11 mouse cellular contexts compared by ENCODE assay signal in genomic region chr4:133247072-133247471, GRCm38 (mm10). TPM values are rescaled to one million over a fixed set of nuclear protein-coding genes. Genes with fewer than 3 reads are reported as not detected.
A peak's percentile ranks its signal among the peaks of the same experiment; 100 is the strongest.
DNase-seq lines count a peak whose midpoint lies in the region; ATAC-seq and TF ChIP-seq lines count a peak whose summit lies in the region.
"Had no signal": no experiment of that assay in that cellular context is flagged by ENCODE, and none has a peak within 500 bp of the region (broad histone marks: within the 10 kb centered on the region; RNA-seq: fewer than 3 reads in every experiment).

No protein-coding gene starts in this region.

- peak overlapping the region; percentile 21 for H3K4me2 ChIP-seq in limb, embryonic 13.5 days (replicated peaks)
- peak overlapping the region; percentile 13; the same call in 1 of the 2 replicates for H3K4me2 ChIP-seq in limb, embryonic 14.5 days (replicated peaks; ENCODE audit: low read depth, low read length, severe bottlenecking)
- H3K4me2 ChIP-seq in stomach, embryonic 16.5 days (ENCODE audit: low read depth, low read length), result no peak overlapping the region
- H3K4me2 ChIP-seq in intestine, embryonic 16.5 days (ENCODE audit: low read depth, low read length), result no peak overlapping the region
- H3K4me2 ChIP-seq: forebrain, embryonic 12.5 days; hindbrain, embryonic 13.5 days had no signal

- no peak for ATAC-seq in limb, embryonic 13.5 days (ENCODE audit: low FRiP score, low read depth)
- ATAC-seq in limb, embryonic 14.5 days (ENCODE audit: low FRiP score, low read depth), result no peak
- ATAC-seq in stomach, embryonic 16.5 days (ENCODE audit: insufficient read depth, low FRiP score), result no peak
- no peak for ATAC-seq in intestine, embryonic 16.5 days

- peak; percentile 52 for DNase-seq in adrenal gland, postnatal 10 days
- DNase-seq in adrenal gland, adult 8-10 months, result no peak
- DNase-seq in limb, embryonic 10.5 days (ENCODE audit: low spot score), result no peak
- DNase-seq in limb, embryonic 14.5 days (ENCODE audit: low spot score), result no peak
- DNase-seq in thymus, adult 18-20 months, result no peak

- no peak for TF ChIP-seq POLR2A in limb, embryonic 14.5 days (IDR thresholded peaks at IDR 0.05; ENCODE audit: borderline replicate concordance, extremely low read depth, insufficient read depth, insufficient read length)

- H3K27me3 ChIP-seq in limb, embryonic 13.5 days, result peaks cover 88% of the 10 kb centered on the region
- H3K27me3 ChIP-seq in limb, embryonic 10.5 days (ENCODE audit: low read depth, poor library complexity, severe bottlenecking), result peaks cover 99% of the 10 kb centered on the region
- H3K27me3 ChIP-seq in limb, embryonic 14.5 days (ENCODE audit: control insufficient read depth, insufficient read depth, low read length), result peaks cover 29% of the 10 kb centered on the region
- H3K27me3 ChIP-seq in stomach, embryonic 16.5 days (ENCODE audit: control insufficient read depth, insufficient read depth, low read length), result peaks cover 30% of the 10 kb centered on the region
- peaks cover 22% of the 10 kb centered on the region for H3K27me3 ChIP-seq in intestine, embryonic 16.5 days (replicated peaks; ENCODE audit: control insufficient read depth, insufficient read depth, low read length)

- no peak overlapping the region for H3K4me3 ChIP-seq in limb, embryonic 13.5 days
- H3K4me3 ChIP-seq in limb, embryonic 10.5 days, result no peak overlapping the region
- H3K4me3 ChIP-seq in limb, embryonic 14.5 days (replicated peaks; ENCODE audit: low read length), result no peak overlapping the region
- H3K4me3 ChIP-seq in stomach, embryonic 16.5 days (replicated peaks; ENCODE audit: low read length), result no peak overlapping the region
- no peak overlapping the region for H3K4me3 ChIP-seq in intestine, embryonic 16.5 days (ENCODE audit: low read length)
- H3K4me3 ChIP-seq: forebrain, embryonic 12.5 days; hindbrain, embryonic 13.5 days had no signal

- peaks cover 24% of the 10 kb centered on the region for H3K4me1 ChIP-seq in limb, embryonic 13.5 days
- H3K4me1 ChIP-seq in limb, embryonic 10.5 days, result peaks cover 46% of the 10 kb centered on the region
- H3K4me1 ChIP-seq in limb, embryonic 14.5 days (ENCODE audit: control insufficient read depth, insufficient read depth, low read length), result peaks cover 6% of the 10 kb centered on the region
- peaks cover 18% of the 10 kb centered on the region for H3K4me1 ChIP-seq in stomach, embryonic 16.5 days (ENCODE audit: control insufficient read depth, insufficient read depth, low read length)
- peaks cover 18% of the 10 kb centered on the region for H3K4me1 ChIP-seq in intestine, embryonic 16.5 days (ENCODE audit: control insufficient read depth, insufficient read depth, low read length)

- H3K9ac ChIP-seq in limb, embryonic 13.5 days, result peak overlapping the region; percentile 39
- H3K9ac ChIP-seq in limb, embryonic 14.5 days (ENCODE audit: low read depth, low read length, severe bottlenecking), result no peak overlapping the region
- peak overlapping the region; percentile 21; the same call in 1 of the 2 replicates for H3K9ac ChIP-seq in stomach, embryonic 16.5 days (ENCODE audit: low read length)
- H3K9ac ChIP-seq in intestine, embryonic 16.5 days (ENCODE audit: low read depth, low read length), result no peak overlapping the region
- H3K9ac ChIP-seq: forebrain, embryonic 12.5 days; hindbrain, embryonic 13.5 days had no signal

- 22% methylated on average over 15 of the region's 15 CpGs for WGBS in limb, embryonic 13.5 days
- 31% methylated on average over 15 of the region's 15 CpGs for WGBS in limb, embryonic 10.5 days
- WGBS in limb, embryonic 14.5 days, result 21% methylated on average over 15 of the region's 15 CpGs
- 34% methylated on average over 15 of the region's 15 CpGs for WGBS in stomach, embryonic 16.5 days
- WGBS in intestine, embryonic 16.5 days, result 24% methylated on average over 15 of the region's 15 CpGs

- no peaks in the 10 kb centered on the region for H3K9me3 ChIP-seq in limb, embryonic 13.5 days
- no peaks in the 10 kb centered on the region for H3K9me3 ChIP-seq in limb, embryonic 10.5 days (replicated peaks)
- H3K9me3 ChIP-seq in limb, embryonic 14.5 days (ENCODE audit: control insufficient read depth, low read length), result no peaks in the 10 kb centered on the region
- no peaks in the 10 kb centered on the region for H3K9me3 ChIP-seq in stomach, embryonic 16.5 days (replicated peaks; ENCODE audit: control insufficient read depth, low read length)
- H3K9me3 ChIP-seq in intestine, embryonic 16.5 days (ENCODE audit: control insufficient read depth, low read length), result no peaks in the 10 kb centered on the region
- H3K9me3 ChIP-seq: forebrain, embryonic 12.5 days; hindbrain, embryonic 13.5 days had no signal

- H3K27ac ChIP-seq in limb, embryonic 13.5 days, result no peak overlapping the region
- no peak overlapping the region; the same call in 1 of the 2 replicates for H3K27ac ChIP-seq in limb, embryonic 10.5 days
- no peak overlapping the region for H3K27ac ChIP-seq in limb, embryonic 14.5 days (replicated peaks; ENCODE audit: low read depth, low read length)
- H3K27ac ChIP-seq in stomach, embryonic 16.5 days (ENCODE audit: low read length), result no peak overlapping the region
- no peak overlapping the region for H3K27ac ChIP-seq in intestine, embryonic 16.5 days (ENCODE audit: low read length)
- H3K27ac ChIP-seq: forebrain, embryonic 12.5 days; hindbrain, embryonic 13.5 days had no signal

- H3K36me3 ChIP-seq in limb, embryonic 13.5 days, result no peaks in the 10 kb centered on the region
- no peaks in the 10 kb centered on the region for H3K36me3 ChIP-seq in limb, embryonic 10.5 days
- H3K36me3 ChIP-seq in limb, embryonic 14.5 days (ENCODE audit: control insufficient read depth, insufficient read depth, low read length), result no peaks in the 10 kb centered on the region
- no peaks in the 10 kb centered on the region for H3K36me3 ChIP-seq in stomach, embryonic 16.5 days (ENCODE audit: control insufficient read depth, insufficient read depth, low read length)
- H3K36me3 ChIP-seq in intestine, embryonic 16.5 days (ENCODE audit: control insufficient read depth, insufficient read depth, low read length), result no peaks in the 10 kb centered on the region
- H3K36me3 ChIP-seq: forebrain, embryonic 12.5 days; hindbrain, embryonic 13.5 days had no signal

RNA-seq across cellular contexts. Expression of gene Map3k6, which starts 6.5 kb away (rescaled TPM):
- total RNA-seq in adrenal gland, postnatal 10 days (2021), result 10 to 100 TPM; 17.2 to 36.7 TPM
- total RNA-seq in adrenal gland, adult 8-10 months (2022), result 10 to 100 TPM; 17.3 to 27.7 (median 19.2) TPM
- polyA plus RNA-seq in limb, embryonic 13.5 days (2015; fragmentation: Nextera tagmentation; extraction: Ambion mirVana), result 2.4 and 2.6 TPM in 2 replicates
- 0.84 and 1.7 TPM in 2 replicates for polyA plus RNA-seq in limb, embryonic 10.5 days (2016; fragmentation: Nextera tagmentation; extraction: Ambion mirVana)
- 6.7 and 7.5 TPM in 2 replicates for polyA plus RNA-seq in limb, embryonic 14.5 days (2012; rRNA removed)
- 9.4 and 10.4 TPM in 2 replicates for polyA plus RNA-seq in limb, embryonic 14.5 days (2014; fragmentation: Nextera tagmentation; extraction: Ambion mirVana)
- polyA plus RNA-seq in stomach, embryonic 16.5 days (2015; fragmentation: Nextera tagmentation; extraction: Ambion mirVana), result 17.1 and 21.0 TPM in 2 replicates
- polyA plus RNA-seq in intestine, embryonic 16.5 days (2015; fragmentation: Nextera tagmentation; extraction: Ambion mirVana), result 2.4 and 2.8 TPM in 2 replicates

RNA-seq across cellular contexts. Expression of gene Sytl1, which starts 15.8 kb away (rescaled TPM):
- total RNA-seq in adrenal gland, postnatal 10 days (2021), result 1 to 10 TPM; 5.2 to 6.3 TPM
- 1 to 10 TPM in 3 of 4 experiments, under 1 TPM in 1; 0.92 to 2.0 (median 1.1) TPM for total RNA-seq in adrenal gland, adult 8-10 months (2022)
- 5.5 and 5.6 TPM in 2 replicates for polyA plus RNA-seq in limb, embryonic 13.5 days (2015; fragmentation: Nextera tagmentation; extraction: Ambion mirVana)
- polyA plus RNA-seq in limb, embryonic 10.5 days (2016; fragmentation: Nextera tagmentation; extraction: Ambion mirVana), result 2.0 and 2.5 TPM in 2 replicates
- 14.3 and 15.7 TPM in 2 replicates for polyA plus RNA-seq in limb, embryonic 14.5 days (2012; rRNA removed)
- 17.9 and 23.3 TPM in 2 replicates for polyA plus RNA-seq in limb, embryonic 14.5 days (2014; fragmentation: Nextera tagmentation; extraction: Ambion mirVana)
- 52.0 and 76.1 TPM in 2 replicates for polyA plus RNA-seq in stomach, embryonic 16.5 days (2015; fragmentation: Nextera tagmentation; extraction: Ambion mirVana)
- polyA plus RNA-seq in intestine, embryonic 16.5 days (2015; fragmentation: Nextera tagmentation; extraction: Ambion mirVana), result 3.0 and 4.0 TPM in 2 replicates

RNA-seq across cellular contexts. Expression of gene Tmem222, which starts 30.5 kb away (rescaled TPM):
- 10 to 100 TPM; 49.5 to 54.8 TPM for total RNA-seq in adrenal gland, postnatal 10 days (2021)
- total RNA-seq in adrenal gland, adult 8-10 months (2022), result 10 to 100 TPM; 74.7 to 93.2 (median 83.1) TPM
- 84.0 and 86.8 TPM in 2 replicates for polyA plus RNA-seq in limb, embryonic 13.5 days (2015; fragmentation: Nextera tagmentation; extraction: Ambion mirVana)
- polyA plus RNA-seq in limb, embryonic 10.5 days (2016; fragmentation: Nextera tagmentation; extraction: Ambion mirVana), result 93.7 and 98.5 TPM in 2 replicates
- 101 and 119 TPM in 2 replicates for polyA plus RNA-seq in limb, embryonic 14.5 days (2012; rRNA removed)
- 81.6 and 84.1 TPM in 2 replicates for polyA plus RNA-seq in limb, embryonic 14.5 days (2014; fragmentation: Nextera tagmentation; extraction: Ambion mirVana)
- polyA plus RNA-seq in stomach, embryonic 16.5 days (2015; fragmentation: Nextera tagmentation; extraction: Ambion mirVana), result 71.3 and 74.3 TPM in 2 replicates
- polyA plus RNA-seq in intestine, embryonic 16.5 days (2015; fragmentation: Nextera tagmentation; extraction: Ambion mirVana), result 69.8 and 75.7 TPM in 2 replicates

RNA-seq across cellular contexts. Expression of gene Gpr3, which starts 34.7 kb away (rescaled TPM):
- under 1 TPM; 0.36 to 0.99 TPM for total RNA-seq in adrenal gland, postnatal 10 days (2021)
- total RNA-seq in adrenal gland, adult 8-10 months (2022), result under 1 TPM in 1 of 4 experiments, not detected in 3; 0.66 TPM
- 0.32 and 0.38 TPM in 2 replicates for polyA plus RNA-seq in limb, embryonic 13.5 days (2015; fragmentation: Nextera tagmentation; extraction: Ambion mirVana)
- polyA plus RNA-seq in limb, embryonic 10.5 days (2016; fragmentation: Nextera tagmentation; extraction: Ambion mirVana), result 0.51 and 0.72 TPM in 2 replicates
- 0.84 and 1.1 TPM in 2 replicates for polyA plus RNA-seq in limb, embryonic 14.5 days (2012; rRNA removed)
- 0.22 TPM in 1 of 2 replicates, not detected in the other for polyA plus RNA-seq in limb, embryonic 14.5 days (2014; fragmentation: Nextera tagmentation; extraction: Ambion mirVana)
- polyA plus RNA-seq in stomach, embryonic 16.5 days (2015; fragmentation: Nextera tagmentation; extraction: Ambion mirVana), result 0.12 TPM in 1 of 2 replicates, not detected in the other
- 0.05 and 0.24 TPM in 2 replicates for polyA plus RNA-seq in intestine, embryonic 16.5 days (2015; fragmentation: Nextera tagmentation; extraction: Ambion mirVana)
- total RNA-seq: liver, adult 2 months had no signal
- polyA plus RNA-seq: liver, adult 2 months had no signal

RNA-seq across cellular contexts. Expression of gene Cd164l2, which starts 35.1 kb away (rescaled TPM):
- 1 to 10 TPM; 2.2 to 2.4 TPM for total RNA-seq in adrenal gland, postnatal 10 days (2021)
- 1 to 10 TPM in 2 of 4 experiments, under 1 TPM in 2; 0.86 to 1.8 (median 1.4) TPM for total RNA-seq in adrenal gland, adult 8-10 months (2022)
- polyA plus RNA-seq in limb, embryonic 13.5 days (2015; fragmentation: Nextera tagmentation; extraction: Ambion mirVana), result 2.8 and 5.9 TPM in 2 replicates
- polyA plus RNA-seq in limb, embryonic 10.5 days (2016; fragmentation: Nextera tagmentation; extraction: Ambion mirVana), result 3.1 and 4.1 TPM in 2 replicates
- polyA plus RNA-seq in limb, embryonic 14.5 days (2012; rRNA removed), result 3.2 and 3.4 TPM in 2 replicates
- 4.9 and 6.3 TPM in 2 replicates for polyA plus RNA-seq in limb, embryonic 14.5 days (2014; fragmentation: Nextera tagmentation; extraction: Ambion mirVana)
- polyA plus RNA-seq in stomach, embryonic 16.5 days (2015; fragmentation: Nextera tagmentation; extraction: Ambion mirVana), result 9.2 and 9.5 TPM in 2 replicates
- polyA plus RNA-seq in intestine, embryonic 16.5 days (2015; fragmentation: Nextera tagmentation; extraction: Ambion mirVana), result 1.6 and 2.0 TPM in 2 replicates
- total RNA-seq: liver, adult 2 months had no signal
- polyA plus RNA-seq: liver, adult 2 months had no signal

Comparison
In these comparisons a context has a peak if more than half of its experiments do, and no peak if none do; other contexts are left out.
1. H3K9ac ChIP-seq: peak in limb, embryonic 13.5 days (single experiment) and stomach, embryonic 16.5 days (single experiment); none in limb, embryonic 14.5 days (single experiment) and intestine, embryonic 16.5 days (single experiment).
2. H3K4me2 ChIP-seq: peak in limb, embryonic 13.5 days (single experiment) and limb, embryonic 14.5 days (single experiment); none in stomach, embryonic 16.5 days (single experiment) and intestine, embryonic 16.5 days (single experiment).